Mouse (Mus musculus) olfactory bulb, adult 2 months (tissue): ENCODE measurements at regions not wholly inside any gene's neighbourhood (a gene's known extent, or its start where the extent isn't known, plus 50 kb on each side); places are given as distances from the start of the nearest gene placed in this dataset.

Experiments used
- CTCF ChIP-seq: fragments of 200-500 bp; IDR thresholded peaks from 2 replicates; pipeline ENCODE4 v1.5.1; 2012; ENCODE audit warnings: low read depth, mild to moderate bottlenecking, low read length, moderate library complexity; ENCODE audit not compliant: insufficient read depth
- POLR2A ChIP-seq: fragments of 200-500 bp; IDR thresholded peaks from 2 replicates; pipeline ENCODE4 v1.6.1; 2012; ENCODE audit warnings: mild to moderate bottlenecking, low read depth, low read length, moderate library complexity; ENCODE audit not compliant: insufficient read depth

GRCm38 (mm10) chr14:64539436-64539835 is 435.4 kb downstream of the Prss52 start:
- TF ChIP-seq POLR2A (no peak), CTCF (no peak)
